Mouse (Mus musculus) olfactory bulb, adult 2 months (tissue): Measurements from ENCODE around the gene Osbpl5.

Experiments used
- CTCF ChIP-seq: fragments of 200-500 bp; IDR thresholded peaks from 2 replicates; pipeline ENCODE4 v1.5.1; 2012; ENCODE audit warnings: low read depth, mild to moderate bottlenecking, low read length, moderate library complexity; ENCODE audit not compliant: insufficient read depth
- POLR2A ChIP-seq: fragments of 200-500 bp; IDR thresholded peaks from 2 replicates; pipeline ENCODE4 v1.6.1; 2012; ENCODE audit warnings: mild to moderate bottlenecking, low read depth, low read length, moderate library complexity; ENCODE audit not compliant: insufficient read depth

- TF ChIP-seq CTCF (no peak), POLR2A (no peak)
These were observed 30.4 kb downstream of the Osbpl5 start for GRCm38 (mm10) chr7:143726396-143726795.
